Mouse (Mus musculus): ENCODE results near the gene 6430550D23Rik. TPM values are rescaled to one million over a fixed set of nuclear protein-coding genes. Genes with fewer than 3 reads are reported as not detected.
"Not testable (repeated sequence)": the region's sequence is repeated elsewhere in the genome, so short reads cannot be mapped to it uniquely, and the experiment has no call there.

The 6430550D23Rik gene
- polyA plus RNA-seq, 1 experiment from 2014 or later = 2.5 TPM

DNA sequence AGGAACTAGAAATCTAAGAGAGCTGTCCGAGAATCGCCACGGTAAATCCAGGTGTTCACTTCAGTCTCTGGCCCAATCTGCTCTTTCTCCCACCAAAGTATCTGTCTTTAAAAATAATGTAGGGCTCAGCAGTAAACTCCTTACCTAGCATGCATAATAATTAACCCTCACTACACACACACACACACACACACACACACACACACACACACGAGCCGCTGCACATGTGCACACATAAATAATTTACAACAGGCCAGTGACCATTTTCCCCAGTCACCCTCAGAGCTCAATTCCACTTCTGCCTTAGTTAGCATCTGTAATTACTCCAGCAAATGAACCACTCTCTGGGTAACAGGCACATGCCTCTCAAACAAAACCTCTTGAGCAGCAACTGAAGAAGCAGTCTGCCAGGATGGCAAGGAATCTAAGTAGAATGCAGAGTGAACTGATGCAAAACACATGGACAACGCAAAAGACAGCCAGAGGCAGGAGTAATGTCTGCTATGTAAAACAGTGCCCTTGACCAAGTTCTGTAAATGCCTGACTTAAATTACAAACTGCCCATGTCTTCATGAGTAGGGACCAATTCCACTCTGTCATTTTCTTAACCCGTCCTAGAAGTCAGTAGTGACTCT, 78.9 kb downstream of the 6430550D23Rik start:
- 74% methylated on average over 7 of the region's 7 CpGs for WGBS
- H3K4me3 ChIP-seq (ENCODE audit: low read length) = peak overlapping the region; percentile 66
- no peak overlapping the region for H3K27ac ChIP-seq (ENCODE audit: low read depth, low read length)
- peaks cover 9% of the 10 kb centered on the region for H3K4me1 ChIP-seq (ENCODE audit: control insufficient read depth, insufficient read depth, low read depth, low read length)
- H3K4me2 ChIP-seq (ENCODE audit: low read length) = peak overlapping the region; percentile 86
- H3K9me3 ChIP-seq (ENCODE audit: control insufficient read depth, low read length) = no peaks in the 10 kb centered on the region; the same call in 1 of the 2 replicates
- H3K27me3 ChIP-seq (replicated peaks; ENCODE audit: control insufficient read depth, insufficient read depth, low read length) = no peaks in the 10 kb centered on the region
- H3K9ac ChIP-seq (ENCODE audit: low read depth, low read length) = no peak overlapping the region
- 0 out of 2 replicates have a peak, but pooled peaks cover 6% of the 10 kb centered on the region for H3K36me3 ChIP-seq (ENCODE audit: control insufficient read depth, insufficient read depth, low read length)
- no peak for ATAC-seq

DNA sequence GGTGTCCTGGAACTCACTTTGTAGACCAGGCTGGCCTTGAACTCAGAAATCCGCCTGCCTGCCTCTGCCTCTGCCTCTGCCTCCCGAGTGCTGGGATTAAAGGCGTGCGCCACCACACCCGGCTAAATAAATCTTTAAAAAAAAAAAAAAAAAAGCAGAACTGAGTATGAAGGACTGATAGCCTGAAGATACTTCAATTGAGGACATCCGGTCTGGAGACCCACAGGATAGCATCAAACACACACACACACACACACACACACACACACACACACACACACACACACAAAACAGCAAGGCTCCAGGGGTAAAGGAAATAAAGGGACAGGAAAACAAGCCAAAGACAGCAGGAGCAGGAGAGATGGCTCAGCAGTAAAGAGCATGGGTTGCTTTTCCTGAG, 82.6 kb downstream of the 6430550D23Rik start:
- H3K27me3 ChIP-seq (replicated peaks; ENCODE audit: control insufficient read depth, insufficient read depth, low read length); H3K36me3 ChIP-seq (ENCODE audit: control insufficient read depth, insufficient read depth, low read length); H3K27ac ChIP-seq (ENCODE audit: low read depth, low read length); H3K9me3 ChIP-seq (ENCODE audit: control insufficient read depth, low read length); H3K4me3 ChIP-seq (ENCODE audit: low read length); H3K9ac ChIP-seq (ENCODE audit: low read depth, low read length); H3K4me1 ChIP-seq (ENCODE audit: control insufficient read depth, insufficient read depth, low read depth, low read length); H3K4me2 ChIP-seq (ENCODE audit: low read length); ATAC-seq: not testable (repeated sequence)
- 99% methylated on average over 6 of the region's 6 CpGs for WGBS

Other genes with a start within 250 kb of the 6430550D23Rik start
- 16.0 and 16.8 TPM in 2 replicates for gene Mmp24, start 232.6 kb downstream of the 6430550D23Rik start, polyA plus RNA-seq (2015; fragmentation: Nextera tagmentation; extraction: Ambion mirVana)
- gene BC029722, start 188.6 kb downstream of the 6430550D23Rik start, polyA plus RNA-seq (2015; fragmentation: Nextera tagmentation; extraction: Ambion mirVana) = 43.6 and 47.5 TPM in 2 replicates
- gene Eif6, start 181.1 kb downstream of the 6430550D23Rik start, polyA plus RNA-seq (2015; fragmentation: Nextera tagmentation; extraction: Ambion mirVana) = 151 TPM in 2 replicates
- gene Fam83c, start 173.1 kb downstream of the 6430550D23Rik start, polyA plus RNA-seq (2015; fragmentation: Nextera tagmentation; extraction: Ambion mirVana) = 0.41 and 0.61 TPM in 2 replicates
- 66.3 and 74.9 TPM in 2 replicates for gene Uqcc1, start 77.7 kb downstream of the 6430550D23Rik start, polyA plus RNA-seq (2015; fragmentation: Nextera tagmentation; extraction: Ambion mirVana)
- gene Gm15557, start 67.2 kb downstream of the 6430550D23Rik start, polyA plus RNA-seq (2015; fragmentation: Nextera tagmentation; extraction: Ambion mirVana) = not detected in 2 replicates
- gene Gdf5, start 62.6 kb downstream of the 6430550D23Rik start, polyA plus RNA-seq (2015; fragmentation: Nextera tagmentation; extraction: Ambion mirVana) = 2.3 and 3.1 TPM in 2 replicates
- gene Cep250, start 51.5 kb downstream of the 6430550D23Rik start, polyA plus RNA-seq (2015; fragmentation: Nextera tagmentation; extraction: Ambion mirVana) = 11.5 and 14.0 TPM in 2 replicates
- 479 and 492 TPM in 2 replicates for gene Ergic3, start 68 bp upstream of the 6430550D23Rik start, polyA plus RNA-seq (2015; fragmentation: Nextera tagmentation; extraction: Ambion mirVana)
- not detected in 2 replicates for gene Fer1l4, start 45.0 kb upstream of the 6430550D23Rik start, polyA plus RNA-seq (2015; fragmentation: Nextera tagmentation; extraction: Ambion mirVana)
- 7.7 and 9.6 TPM in 2 replicates for gene Spag4, start 57.2 kb upstream of the 6430550D23Rik start, polyA plus RNA-seq (2015; fragmentation: Nextera tagmentation; extraction: Ambion mirVana)
- gene Cpne1, start 104.0 kb upstream of the 6430550D23Rik start, polyA plus RNA-seq (2015; fragmentation: Nextera tagmentation; extraction: Ambion mirVana) = 27.8 and 28.3 TPM in 2 replicates
- 19.3 and 27.6 TPM in 2 replicates for gene Rbm12, start 104.0 kb upstream of the 6430550D23Rik start, polyA plus RNA-seq (2015; fragmentation: Nextera tagmentation; extraction: Ambion mirVana)
- 15.5 and 19.5 TPM in 2 replicates for gene Gm28036, start 119.1 kb upstream of the 6430550D23Rik start, polyA plus RNA-seq (2015; fragmentation: Nextera tagmentation; extraction: Ambion mirVana)
- gene Romo1, start 136.1 kb upstream of the 6430550D23Rik start, polyA plus RNA-seq (2015; fragmentation: Nextera tagmentation; extraction: Ambion mirVana) = 393 and 432 TPM in 2 replicates
- 37.7 and 39.9 TPM in 2 replicates for gene Nfs1, start 136.2 kb upstream of the 6430550D23Rik start, polyA plus RNA-seq (2015; fragmentation: Nextera tagmentation; extraction: Ambion mirVana)
- gene Rbm39, start 172.3 kb upstream of the 6430550D23Rik start, polyA plus RNA-seq (2015; fragmentation: Nextera tagmentation; extraction: Ambion mirVana) = 369 and 377 TPM in 2 replicates
- 111 and 117 TPM in 2 replicates for gene Phf20, start 188.5 kb upstream of the 6430550D23Rik start, polyA plus RNA-seq (2015; fragmentation: Nextera tagmentation; extraction: Ambion mirVana)